Mouse (Mus musculus): Measurements from ENCODE around the gene Slc2a2.

DNA sequence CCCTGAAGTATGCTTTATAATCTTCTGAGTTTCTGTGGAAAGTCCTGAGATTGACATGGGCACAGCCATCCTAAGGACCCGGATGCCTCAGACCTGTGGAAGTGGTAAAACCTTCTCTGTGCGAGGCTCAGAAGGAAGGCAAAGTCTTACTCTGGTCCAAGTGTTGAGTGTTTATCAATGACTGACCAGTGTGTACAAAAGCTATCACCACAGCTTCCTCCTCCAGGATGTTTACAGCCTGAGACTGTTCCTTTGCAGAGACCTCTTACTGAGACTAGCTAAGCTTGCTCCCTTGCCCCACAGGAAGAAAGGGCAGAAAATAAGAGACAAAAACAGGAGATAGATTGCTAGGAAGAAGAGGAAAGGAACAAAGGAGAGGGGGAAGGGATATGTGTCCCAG lies 12.2 kb upstream of the Slc2a2 start:
- TF ChIP-seq CTCF (IDR thresholded peaks at IDR 0.05; ENCODE audit: control insufficient read depth, insufficient read depth, low read length) (no peak), POLR2A (IDR thresholded peaks at IDR 0.05; ENCODE audit: borderline replicate concordance, control insufficient read depth, low read depth, low read length) (no peak)
